Mouse (Mus musculus): ENCODE data around the gene Bmyc. TPM values are rescaled to one million over a fixed set of nuclear protein-coding genes. Genes with fewer than 3 reads are reported as not detected.
"Not testable (repeated sequence)": the region's sequence is repeated elsewhere in the genome, so short reads cannot be mapped to it uniquely, and the experiment has no call there.

Gene Bmyc
- polyA plus RNA-seq, 1 experiment from 2014 or later = 94.6 TPM

DNA sequence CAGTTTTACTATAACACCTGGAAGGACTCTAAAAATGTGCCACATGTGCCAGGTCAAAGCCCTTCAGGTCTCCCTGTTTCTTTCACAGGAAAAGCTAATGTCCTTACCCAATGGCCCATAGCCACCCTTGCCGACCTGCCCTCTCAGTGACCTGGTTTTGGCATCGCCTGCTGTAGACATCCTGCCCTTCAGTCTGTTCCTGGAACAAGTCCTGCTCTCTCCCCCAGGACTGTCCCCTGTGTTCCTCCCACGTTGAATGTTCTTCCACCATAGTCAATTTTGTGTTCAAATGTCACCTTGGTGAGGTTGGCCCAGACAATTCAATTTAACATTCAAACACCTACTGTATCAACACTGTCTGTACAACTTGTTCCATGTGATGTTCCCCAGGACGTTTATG is 9.6 kb upstream of the Bmyc start:
- Histone ChIP-seq H3K27ac (no peak overlapping the region), H3K9me3 (replicated peaks; ENCODE audit: low read length) (no peaks in the 10 kb centered on the region), H3K36me3 (ENCODE audit: insufficient read depth, low read length) (no peaks in the 10 kb centered on the region), H3K4me3 (replicated peaks; ENCODE audit: low read depth, low read length) (no peak overlapping the region), H3K4me2 (ENCODE audit: low read length) (no peak overlapping the region), H3K4me1 (replicated peaks; ENCODE audit: insufficient read depth, low read length) (no peaks in the 10 kb centered on the region; the same call in 1 of the 2 replicates), H3K27me3 (ENCODE audit: insufficient read depth, low read length) (no peaks in the 10 kb centered on the region), H3K9ac (ENCODE audit: low read depth, low read length) (no peak overlapping the region)
- ATAC-seq (replicated peaks; ENCODE audit: low FRiP score, low read depth) (no peak), DNase-seq (ENCODE audit: low spot score) (no peak)
- TF ChIP-seq CTCF (IDR thresholded peaks at IDR 0.05; ENCODE audit: low read depth) = no peak
- WGBS = 21% methylated on average over 4 of the region's 4 CpGs

GRCm38 (mm10) chr2:25698696-25699095 is 7.8 kb upstream of the Bmyc start:
- Histone ChIP-seq H3K27me3 (ENCODE audit: insufficient read depth, low read length) (no peaks in the 10 kb centered on the region), H3K9ac (ENCODE audit: low read depth, low read length) (no peak overlapping the region), H3K4me2 (ENCODE audit: low read length) (no peak overlapping the region), H3K4me3 (replicated peaks; ENCODE audit: low read depth, low read length) (no peak overlapping the region), H3K9me3 (replicated peaks; ENCODE audit: low read length) (no peaks in the 10 kb centered on the region), H3K27ac (no peak overlapping the region), H3K4me1 (replicated peaks; ENCODE audit: insufficient read depth, low read length) (no peaks in the 10 kb centered on the region; the same call in 1 of the 2 replicates), H3K36me3 (ENCODE audit: insufficient read depth, low read length) (no peaks in the 10 kb centered on the region)
- ATAC-seq (replicated peaks; ENCODE audit: low FRiP score, low read depth) (no peak), DNase-seq (ENCODE audit: low spot score) (no peak)
- TF ChIP-seq CTCF (IDR thresholded peaks at IDR 0.05; ENCODE audit: low read depth) = no peak
- 72% methylated on average over 2 of the region's 2 CpGs for WGBS

GRCm38 (mm10) chr2:25699743-25700142 is 6.8 kb upstream of the Bmyc start, which contains the start of gene Obp2a:
Gene Obp2a (plus strand): TSS chr2:25700043.
- H3K4me2 ChIP-seq (ENCODE audit: low read length); DNase-seq (ENCODE audit: low spot score); H3K27ac ChIP-seq; H3K4me3 ChIP-seq (replicated peaks; ENCODE audit: low read depth, low read length); H3K9ac ChIP-seq (ENCODE audit: low read depth, low read length); H3K4me1 ChIP-seq (replicated peaks; ENCODE audit: insufficient read depth, low read length); H3K9me3 ChIP-seq (replicated peaks; ENCODE audit: low read length); ATAC-seq (replicated peaks; ENCODE audit: low FRiP score, low read depth); H3K36me3 ChIP-seq (ENCODE audit: insufficient read depth, low read length); H3K27me3 ChIP-seq (ENCODE audit: insufficient read depth, low read length): not testable (repeated sequence)
- WGBS = 91% methylated on average over 3 of the region's 3 CpGs

DNA sequence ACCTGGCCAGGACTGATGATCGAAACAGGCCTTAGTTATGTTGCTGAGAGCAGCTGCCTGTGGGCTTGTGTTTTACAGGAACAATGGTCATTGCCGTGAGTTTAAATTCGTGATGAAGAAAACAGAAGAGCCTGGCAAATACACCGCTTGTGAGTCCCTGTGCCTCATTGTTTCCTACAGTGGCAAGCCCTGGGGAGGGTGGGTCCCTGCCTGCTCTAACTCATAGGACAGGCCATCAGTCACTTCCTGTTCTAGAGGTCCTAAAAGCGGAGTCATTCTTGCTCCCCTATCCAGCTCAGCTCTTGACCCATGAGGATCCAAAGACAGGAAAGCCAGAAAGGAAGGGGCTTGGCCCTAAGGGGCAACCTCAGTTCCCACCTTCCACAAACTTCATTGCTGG is 5.5 kb upstream of the Bmyc start:
- no peaks in the 10 kb centered on the region for H3K36me3 ChIP-seq (ENCODE audit: insufficient read depth, low read length)
- H3K9ac ChIP-seq (ENCODE audit: low read depth, low read length) = no peak overlapping the region
- ATAC-seq (replicated peaks; ENCODE audit: low FRiP score, low read depth) = no peak
- no peaks in the 10 kb centered on the region for H3K9me3 ChIP-seq (replicated peaks; ENCODE audit: low read length)
- DNase-seq (ENCODE audit: low spot score) = no peak
- no peak overlapping the region for H3K27ac ChIP-seq
- WGBS = 84% methylated on average over 5 of the region's 5 CpGs
- TF ChIP-seq CTCF (IDR thresholded peaks at IDR 0.05; ENCODE audit: low read depth) = no peak
- no peaks in the 10 kb centered on the region; the same call in 1 of the 2 replicates for H3K4me1 ChIP-seq (replicated peaks; ENCODE audit: insufficient read depth, low read length)
- H3K4me3 ChIP-seq (replicated peaks; ENCODE audit: low read depth, low read length) = no peak overlapping the region
- H3K4me2 ChIP-seq (ENCODE audit: low read length) = no peak overlapping the region
- no peaks in the 10 kb centered on the region for H3K27me3 ChIP-seq (ENCODE audit: insufficient read depth, low read length)

- DNase-seq (ENCODE audit: low spot score) = no peak
- Histone ChIP-seq H3K4me1 (replicated peaks; ENCODE audit: insufficient read depth, low read length) (0 out of 2 replicates have a peak, but pooled peaks cover 7% of the 10 kb centered on the region), H3K4me2 (ENCODE audit: low read length) (no peak overlapping the region), H3K36me3 (ENCODE audit: insufficient read depth, low read length) (no peaks in the 10 kb centered on the region), H3K9me3 (replicated peaks; ENCODE audit: low read length) (no peaks in the 10 kb centered on the region), H3K4me3 (replicated peaks; ENCODE audit: low read depth, low read length) (no peak overlapping the region), H3K9ac (ENCODE audit: low read depth, low read length) (no peak overlapping the region), H3K27ac (no peak overlapping the region), H3K27me3 (ENCODE audit: insufficient read depth, low read length) (no peaks in the 10 kb centered on the region)
- ATAC-seq (replicated peaks; ENCODE audit: low FRiP score, low read depth) = no peak
- TF ChIP-seq CTCF (IDR thresholded peaks at IDR 0.05; ENCODE audit: low read depth) = no peak
- WGBS = 67% methylated on average over 4 of the region's 4 CpGs
Observed at GRCm38 (mm10) chr2:25703706-25704105, 2.8 kb upstream of the Bmyc start.

DNA sequence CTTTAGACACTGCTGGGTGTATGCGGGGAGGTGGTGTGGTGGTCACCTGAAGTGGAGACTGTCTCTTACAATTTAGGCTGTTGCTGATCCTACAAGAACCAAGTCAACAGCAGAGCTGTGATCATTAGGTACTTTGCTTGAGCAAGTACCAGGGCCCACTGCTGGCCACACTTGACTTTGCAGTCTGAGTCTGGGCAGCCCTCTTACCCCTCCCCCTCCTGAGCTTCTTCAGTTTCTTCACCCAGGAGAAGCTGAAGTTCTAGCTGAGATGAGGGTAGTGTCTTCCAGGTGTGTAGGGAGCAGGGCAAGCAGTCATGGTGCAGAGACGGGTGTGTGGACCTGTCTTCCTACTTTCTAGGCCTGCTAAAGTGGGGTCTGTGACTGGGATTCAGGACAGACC is 1.6 kb downstream of the Bmyc start:
- Histone ChIP-seq H3K9me3 (replicated peaks; ENCODE audit: low read length) (no peaks in the 10 kb centered on the region), H3K4me2 (ENCODE audit: low read length) (0 out of 2 replicates have a peak overlapping the region, but pooled peaks have one; percentile 25), H3K4me3 (replicated peaks; ENCODE audit: low read depth, low read length) (no peak overlapping the region), H3K27me3 (ENCODE audit: insufficient read depth, low read length) (no peaks in the 10 kb centered on the region), H3K27ac (no peak overlapping the region), H3K36me3 (ENCODE audit: insufficient read depth, low read length) (no peaks in the 10 kb centered on the region), H3K9ac (ENCODE audit: low read depth, low read length) (no peak overlapping the region), H3K4me1 (replicated peaks; ENCODE audit: insufficient read depth, low read length) (0 out of 2 replicates have a peak, but pooled peaks cover 7% of the 10 kb centered on the region)
- ATAC-seq (replicated peaks; ENCODE audit: low FRiP score, low read depth) (no peak), DNase-seq (ENCODE audit: low spot score) (peak; percentile 78)
- 55% methylated on average over 2 of the region's 2 CpGs for WGBS
- peak; percentile 50; the same call in 1 of the 2 replicates for TF ChIP-seq CTCF (IDR thresholded peaks at IDR 0.05; ENCODE audit: low read depth)

DNA sequence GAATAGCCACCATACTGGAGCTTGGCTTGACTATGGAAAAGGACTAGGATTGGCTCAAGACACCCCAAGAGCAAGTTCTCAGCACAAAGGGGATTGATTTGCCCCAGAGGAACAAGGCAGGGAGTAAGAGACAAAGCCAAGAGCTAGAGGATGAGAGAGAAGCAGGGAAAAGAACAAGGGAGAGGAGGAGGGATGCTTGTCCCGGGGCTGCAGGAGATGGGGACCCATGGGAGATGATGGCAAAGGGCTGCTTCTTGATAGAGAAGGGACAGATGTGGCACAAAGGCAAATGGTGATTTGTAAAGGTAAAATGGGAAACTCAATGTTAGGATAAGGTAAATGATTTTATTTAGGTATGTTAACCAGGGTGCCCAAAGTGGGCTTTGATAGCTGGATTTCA is 2.5 kb downstream of the Bmyc start:
- H3K9me3 ChIP-seq (replicated peaks; ENCODE audit: low read length); H3K9ac ChIP-seq (ENCODE audit: low read depth, low read length); H3K36me3 ChIP-seq (ENCODE audit: insufficient read depth, low read length); H3K4me3 ChIP-seq (replicated peaks; ENCODE audit: low read depth, low read length); H3K27me3 ChIP-seq (ENCODE audit: insufficient read depth, low read length); DNase-seq (ENCODE audit: low spot score); H3K27ac ChIP-seq; H3K4me2 ChIP-seq (ENCODE audit: low read length); H3K4me1 ChIP-seq (replicated peaks; ENCODE audit: insufficient read depth, low read length); ATAC-seq (replicated peaks; ENCODE audit: low FRiP score, low read depth): not testable (repeated sequence)
- 71% methylated on average over 1 of the region's 1 CpGs for whole genome bisulfite sequencing

DNA sequence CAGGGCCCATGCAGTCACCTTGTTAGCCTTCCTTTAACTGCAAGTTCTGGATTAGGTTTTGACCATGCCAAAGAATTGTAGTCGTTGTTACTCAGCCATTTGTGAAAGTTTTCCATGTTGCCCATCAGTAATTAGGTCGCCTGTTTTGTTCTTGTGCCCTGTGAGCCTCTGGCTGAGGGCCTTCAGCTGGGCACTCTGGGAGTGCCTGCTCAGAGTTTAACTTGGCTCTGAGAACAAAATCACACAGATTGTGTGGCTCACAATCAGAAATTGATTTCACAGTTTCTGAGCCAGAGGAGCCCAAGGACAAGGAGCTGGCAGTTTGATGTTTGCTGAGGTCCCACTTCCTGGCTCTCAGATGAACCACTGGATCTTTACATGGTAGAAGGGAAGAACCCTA is 3.3 kb downstream of the Bmyc start:
- not testable (repeated sequence) for H3K9me3 ChIP-seq (replicated peaks; ENCODE audit: low read length); H3K4me3 ChIP-seq (replicated peaks; ENCODE audit: low read depth, low read length); H3K27ac ChIP-seq; H3K9ac ChIP-seq (ENCODE audit: low read depth, low read length); H3K4me2 ChIP-seq (ENCODE audit: low read length); H3K4me1 ChIP-seq (replicated peaks; ENCODE audit: insufficient read depth, low read length); DNase-seq (ENCODE audit: low spot score); H3K36me3 ChIP-seq (ENCODE audit: insufficient read depth, low read length); H3K27me3 ChIP-seq (ENCODE audit: insufficient read depth, low read length); ATAC-seq (replicated peaks; ENCODE audit: low FRiP score, low read depth)
- 58% methylated on average over 2 of the region's 2 CpGs for WGBS

DNA sequence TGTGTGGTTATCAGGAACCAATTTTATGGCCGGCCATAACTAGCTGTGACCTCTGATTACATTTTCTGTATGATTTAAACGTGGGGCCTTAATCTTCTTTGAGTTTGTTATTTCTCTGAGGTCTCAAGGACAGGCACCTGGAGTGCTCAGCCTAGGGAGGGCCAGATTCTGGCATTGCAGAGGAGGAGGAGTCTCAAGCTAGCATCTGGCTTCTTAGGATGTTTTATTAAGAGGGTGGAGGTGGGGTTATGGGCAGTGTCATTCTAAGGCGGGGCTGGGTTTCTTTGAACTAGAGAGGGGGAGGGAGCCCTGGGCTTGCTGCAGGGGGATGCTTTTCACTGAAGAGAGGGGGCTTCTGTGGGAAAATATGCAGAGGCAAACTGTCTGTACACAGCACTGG is 5.1 kb downstream of the Bmyc start:
- H3K4me2 ChIP-seq (ENCODE audit: low read length); H3K27ac ChIP-seq; ATAC-seq (replicated peaks; ENCODE audit: low FRiP score, low read depth); H3K9me3 ChIP-seq (replicated peaks; ENCODE audit: low read length); H3K36me3 ChIP-seq (ENCODE audit: insufficient read depth, low read length); H3K4me1 ChIP-seq (replicated peaks; ENCODE audit: insufficient read depth, low read length); H3K4me3 ChIP-seq (replicated peaks; ENCODE audit: low read depth, low read length); H3K9ac ChIP-seq (ENCODE audit: low read depth, low read length); H3K27me3 ChIP-seq (ENCODE audit: insufficient read depth, low read length): not testable (repeated sequence)
- DNase-seq (ENCODE audit: low spot score) = peak; percentile 7
- 15% methylated on average over 3 of the region's 3 CpGs for WGBS
